Mouse (Mus musculus) right cerebral cortex, postnatal 10 days (tissue): Measurements from ENCODE around the gene Patl1.
"Not testable (repeated sequence)": the region's sequence is repeated elsewhere in the genome, so short reads cannot be mapped to it uniquely, and the experiment has no call there.

Experiments used
- DNase-seq, 2 experiments: peaks; one replicate each; pipeline ENCODE4 v3.0.0; 2021; ENCODE audit warnings: low spot score in 2 of 2

Gene Patl1

DNA sequence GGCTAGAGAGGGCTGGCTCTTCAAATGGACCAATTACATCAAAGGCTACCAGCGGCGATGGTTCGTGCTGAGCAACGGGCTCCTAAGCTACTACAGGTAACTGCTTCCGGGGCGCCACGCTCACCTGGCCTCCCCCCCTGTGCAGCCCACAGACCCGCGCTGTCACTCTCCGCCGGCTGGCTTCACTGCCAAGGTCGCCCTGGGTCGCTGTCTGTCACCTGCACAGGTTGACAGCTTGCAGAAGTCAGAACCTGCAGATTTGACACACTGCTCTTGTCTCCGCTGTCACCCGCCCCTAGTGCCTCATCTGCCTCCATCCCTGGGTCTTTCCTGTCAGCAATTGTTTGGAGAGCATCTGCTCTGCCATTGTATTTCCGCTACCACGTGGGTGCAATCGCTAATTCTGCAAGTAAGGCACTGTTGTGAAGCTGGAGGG is 54.0 kb downstream of the Patl1 start:
- DNase-seq = peak; percentile 65 to 72

DNA sequence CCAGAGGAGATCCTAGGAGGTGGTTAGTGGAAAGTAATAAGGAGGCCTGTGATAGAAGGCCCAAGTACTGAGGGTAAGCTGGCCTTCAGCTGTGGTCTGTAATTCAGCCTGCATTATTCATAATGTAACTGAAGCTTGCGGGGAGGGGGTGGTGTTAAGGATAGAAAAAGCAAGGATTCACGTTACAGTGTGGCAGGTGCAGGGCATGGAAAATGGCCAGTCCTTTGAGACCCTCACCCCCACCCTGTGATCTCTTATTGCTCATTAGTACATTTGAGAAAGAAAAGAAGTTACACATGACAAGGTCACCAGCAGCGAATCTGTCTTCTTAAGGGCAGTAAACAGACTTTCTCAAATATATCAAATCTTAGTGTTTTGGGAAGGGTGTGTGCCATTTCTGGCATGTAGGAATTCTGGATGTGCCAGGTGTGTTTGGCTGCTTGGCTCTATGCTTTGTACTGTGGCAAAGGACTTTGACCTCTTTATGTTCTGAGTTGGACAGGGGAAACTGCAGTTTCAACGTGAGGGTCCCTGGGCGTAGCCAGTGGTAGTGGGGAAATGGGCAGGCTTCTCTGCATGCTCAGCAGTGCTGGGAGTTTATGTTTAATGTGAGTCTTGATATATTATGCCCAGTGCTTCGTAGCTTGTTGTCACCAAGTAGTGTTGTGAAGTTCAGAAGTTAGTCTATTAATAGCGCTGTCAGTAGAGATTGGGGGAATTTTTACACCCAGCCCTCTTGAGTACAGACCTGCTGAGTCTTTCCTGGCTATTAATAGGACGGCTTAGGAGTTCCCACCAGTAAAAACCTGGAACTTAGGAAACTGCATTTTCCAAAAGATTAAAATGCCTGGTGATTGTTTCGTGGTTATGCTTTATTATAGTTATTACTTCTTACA is 57.2 kb downstream of the Patl1 start:
- DNase-seq = no peak

DNA sequence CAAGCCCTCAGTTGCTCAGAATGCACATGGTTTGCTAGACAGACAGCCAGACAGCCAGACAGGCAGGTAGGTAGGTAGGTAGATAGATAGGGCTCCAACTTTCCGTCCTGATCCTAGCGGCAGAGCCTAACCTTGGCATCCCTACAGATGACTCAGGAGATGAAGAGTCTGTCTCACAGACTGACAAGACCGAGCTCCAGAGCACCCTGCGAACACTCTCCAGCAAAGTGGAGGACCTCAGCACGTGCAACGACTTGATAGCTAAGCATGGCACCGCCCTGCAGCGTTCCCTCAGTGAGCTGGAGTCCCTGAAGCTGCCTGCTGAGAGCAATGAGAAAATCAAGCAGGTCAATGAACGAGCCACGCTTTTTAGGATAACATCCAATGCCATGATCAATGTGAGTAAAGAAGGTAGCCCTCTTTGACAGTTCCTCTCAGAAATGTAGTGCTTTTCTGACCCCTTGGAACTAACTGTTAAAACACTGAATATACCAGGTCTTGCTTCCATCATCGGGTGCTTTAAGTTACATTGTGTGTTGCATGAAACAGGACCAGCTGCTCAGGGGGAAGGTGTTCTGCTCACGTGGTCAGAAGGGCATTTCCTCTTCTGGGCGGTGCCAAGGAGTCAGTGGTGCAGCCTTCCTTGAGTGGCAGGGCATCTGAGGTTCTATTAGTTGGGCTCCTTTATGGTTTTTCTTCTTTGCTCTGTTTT is 61.5 kb downstream of the Patl1 start:
- no peak for DNase-seq

DNA sequence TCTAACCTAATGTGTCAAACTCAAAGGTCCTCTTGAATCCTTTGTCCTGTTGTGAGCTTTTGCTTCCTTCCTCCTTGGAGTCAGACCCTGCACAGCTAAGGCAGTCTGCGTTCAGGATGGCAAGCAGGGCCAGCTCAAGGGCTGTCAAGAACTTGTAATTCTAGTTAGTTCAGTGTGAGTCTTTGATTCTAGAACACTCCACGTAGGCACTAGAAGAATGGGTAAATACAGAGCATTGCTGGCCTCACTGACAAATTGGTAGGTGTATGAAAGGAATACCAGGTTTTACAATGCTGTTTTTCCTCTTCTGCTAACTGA is 62.0 kb downstream of the Patl1 start:
- DNase-seq = no peak

DNA sequence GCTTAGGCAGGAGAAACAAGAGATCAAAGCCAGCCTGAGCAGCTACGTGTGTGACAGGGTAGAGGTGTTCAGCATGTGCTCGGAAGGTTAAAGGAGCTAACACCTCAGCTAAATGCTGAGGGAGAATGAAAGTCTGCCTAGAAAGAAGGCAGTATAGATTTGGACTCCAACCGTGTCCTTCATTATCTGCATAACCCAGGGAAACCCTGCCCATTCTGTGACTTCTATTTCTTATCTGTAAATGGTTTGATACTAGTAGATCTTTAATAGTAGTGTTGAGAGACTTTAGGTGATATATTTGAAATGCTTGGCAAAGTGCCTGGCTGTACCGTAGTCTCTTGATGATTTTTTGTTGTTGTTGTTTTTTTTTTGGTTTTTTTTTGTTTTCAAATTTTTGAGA is 63.5 kb downstream of the Patl1 start:
- DNase-seq = no peak

DNA sequence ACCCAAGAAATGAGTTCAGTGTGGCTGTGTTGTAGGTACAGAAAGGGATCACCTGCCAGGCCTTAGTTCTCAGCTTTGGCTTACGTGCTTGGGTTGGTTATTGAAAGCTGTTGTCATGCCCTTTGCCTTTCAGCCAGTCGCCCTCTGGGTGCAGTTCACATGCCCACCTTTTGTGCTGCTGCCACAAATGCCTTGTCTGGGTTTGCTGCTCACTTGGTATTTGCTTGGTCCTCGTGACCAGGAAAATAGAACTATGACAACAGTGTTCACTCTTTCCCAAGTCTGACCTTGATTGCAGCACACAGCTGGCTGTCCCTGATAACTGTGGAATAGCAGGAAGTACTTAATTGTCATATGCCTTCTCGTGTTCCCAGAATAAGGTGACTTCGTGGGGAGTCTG is 65.2 kb downstream of the Patl1 start:
- no peak for DNase-seq

DNA sequence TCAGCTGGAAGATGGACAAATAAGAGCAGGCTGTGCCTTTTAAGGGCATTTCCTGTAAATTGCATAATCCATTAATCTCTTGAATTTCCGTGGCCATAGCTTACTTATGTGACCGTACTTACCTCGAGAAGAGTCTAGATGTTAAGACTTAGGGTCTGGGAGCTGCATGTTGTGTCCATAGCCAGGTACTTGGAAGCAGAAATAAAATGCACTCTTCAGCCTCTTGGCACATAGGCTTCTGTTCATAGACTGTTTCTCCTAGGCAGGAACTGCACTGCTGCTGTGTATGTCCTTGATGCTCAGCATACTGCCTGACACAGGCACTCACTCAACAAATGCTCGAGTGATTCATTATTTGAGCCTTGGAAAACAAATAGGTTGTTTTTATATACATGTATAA is 68.3 kb downstream of the Patl1 start:
- no peak for DNase-seq

DNA sequence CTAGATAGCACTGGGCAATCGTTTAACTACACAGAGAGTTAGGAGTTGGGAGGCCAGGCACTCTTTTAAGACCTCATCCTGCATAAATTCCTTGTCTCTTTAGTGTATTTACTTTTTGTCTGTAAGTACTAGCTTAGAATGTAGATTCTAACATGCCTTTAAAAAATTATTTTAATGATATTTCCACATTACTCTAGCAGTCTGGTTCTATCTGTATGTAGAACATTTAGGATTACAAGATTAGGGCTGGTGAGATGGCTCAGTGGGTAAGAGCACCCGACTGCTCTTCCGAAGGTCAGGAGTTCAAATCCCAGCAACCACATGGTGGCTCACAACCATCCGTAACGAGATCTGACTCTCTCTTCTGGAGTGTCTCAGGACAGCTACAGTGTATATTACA is 72.4 kb downstream of the Patl1 start:
- DNase-seq = not testable (repeated sequence)

DNA sequence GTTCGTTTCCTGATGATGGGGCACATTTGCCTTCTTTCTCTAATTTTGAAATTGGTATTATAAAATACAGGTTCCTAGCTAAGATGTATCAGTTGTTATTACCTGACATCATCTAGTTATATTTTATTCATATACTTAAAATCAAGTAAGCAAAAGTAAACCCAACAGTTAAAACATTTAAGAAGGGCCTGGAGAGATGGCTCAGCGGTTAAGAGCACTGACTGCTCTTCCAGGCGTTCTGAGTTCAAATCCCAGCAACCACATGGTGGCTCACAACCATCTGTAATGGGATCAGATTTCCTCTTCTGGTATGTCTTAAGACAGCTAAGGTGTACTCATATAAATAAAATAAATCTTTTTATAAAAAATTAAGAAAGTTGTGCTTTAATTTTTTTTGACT is 75.6 kb downstream of the Patl1 start:
- no peak for DNase-seq

DNA sequence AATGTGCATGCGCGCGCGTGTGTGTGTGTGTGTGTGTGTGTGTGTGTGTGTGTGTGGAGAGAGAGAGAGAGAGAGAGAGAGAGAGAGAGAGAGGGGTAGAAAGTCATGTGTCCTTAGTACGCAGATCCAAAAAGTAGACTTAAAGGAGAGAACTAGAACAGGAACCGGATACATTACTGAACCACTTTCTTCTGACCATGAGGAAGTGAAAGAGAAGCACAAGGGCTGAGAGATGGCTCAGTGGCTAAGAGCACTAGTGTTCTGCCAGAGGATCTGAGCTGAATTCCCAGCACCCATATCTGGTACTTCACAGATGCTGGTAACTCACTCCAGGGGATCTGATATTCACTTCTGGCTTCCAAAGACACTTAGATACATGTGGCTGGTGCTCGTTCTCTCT is 77.1 kb downstream of the Patl1 start:
- no peak for DNase-seq

DNA sequence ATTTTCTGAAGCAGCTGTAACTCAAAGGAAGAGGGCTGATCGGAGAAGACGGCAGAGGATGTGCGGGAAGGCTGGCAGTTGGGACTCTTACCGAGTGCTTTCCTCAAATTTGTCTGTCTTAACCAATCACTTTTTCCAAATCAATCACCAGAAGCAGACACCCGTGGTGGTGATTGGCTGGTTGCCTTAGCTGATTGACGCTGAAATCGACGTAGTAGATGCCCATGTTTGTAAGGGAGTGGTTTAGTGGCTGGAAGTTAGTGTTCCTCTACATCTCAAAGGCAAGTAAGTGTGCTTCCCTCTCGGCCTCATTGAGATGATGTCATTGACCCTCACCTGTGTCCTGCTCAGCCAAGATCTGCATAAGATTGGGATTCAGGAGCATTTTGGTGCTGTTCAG is 79.8 kb downstream of the Patl1 start:
- no peak for DNase-seq

DNA sequence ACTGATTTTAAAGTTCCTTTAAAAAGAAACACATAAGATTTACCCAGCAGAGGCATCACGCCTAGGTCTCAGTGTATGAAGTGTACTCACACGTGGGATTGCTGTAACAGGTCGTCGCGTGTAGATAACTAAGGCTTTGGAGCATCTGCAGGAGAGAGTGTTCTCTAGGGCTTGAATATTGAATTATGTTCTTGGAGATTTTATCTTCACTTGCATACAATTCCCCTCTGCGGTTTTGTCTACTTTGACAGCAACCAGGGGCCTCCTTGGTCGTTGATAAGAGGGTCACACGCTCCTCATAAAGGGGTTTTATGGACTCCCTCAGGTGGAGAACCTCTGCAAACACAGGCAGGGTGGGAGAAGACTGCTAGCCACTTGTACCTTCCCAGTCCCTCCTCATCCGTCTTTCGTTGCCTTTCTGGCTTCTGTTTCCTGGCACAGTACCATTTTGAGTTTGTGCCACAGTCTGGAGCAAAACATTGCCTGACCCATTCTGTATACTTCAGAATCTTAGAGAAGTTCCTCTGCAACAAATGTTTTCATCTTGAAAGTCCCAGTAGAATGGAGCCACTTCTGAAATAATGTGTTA is 80.3 kb downstream of the Patl1 start:
- DNase-seq = no peak
